Comparison of ENCODE assay signal across 7 mouse cellular contexts in genomic region chr12:73286287-73287092, GRCm38 (mm10). TPM values are rescaled to one million over a fixed set of nuclear protein-coding genes. Genes with fewer than 3 reads are reported as not detected.
DNase-seq lines count a peak whose midpoint lies in the region; ATAC-seq lines count a peak whose summit lies in the region.

Gene Trmt5 (minus strand): TSS chr12:73286710.
Gene Slc38a6 (plus strand): TSS chr12:73286779.

- DNase-seq in adrenal gland, adult (ENCODE audit: inconsistent age in 2 of 2, low spot score in 1 of 2), result peak; percentile 95 to 98
- peak; percentile 96 for DNase-seq in embryo, embryonic 10.5 days (ENCODE audit: low spot score)
- peak; percentile 92 for DNase-seq in gastrocnemius, postnatal 25 days
- DNase-seq in left cerebral cortex, postnatal 25 days (ENCODE audit: low spot score in 2 of 2), result peak; percentile 93 to 95
- DNase-seq in midbrain, embryonic 10.5 days (ENCODE audit: low spot score), result peak; percentile 95
- peak; percentile 86 for DNase-seq in right cerebral cortex, postnatal 4 days

- H3K9ac ChIP-seq in intestine, embryonic 15.5 days, result peak within 1 kb of the TSS; percentile 72

- H3K4me3 ChIP-seq in intestine, embryonic 15.5 days (replicated peaks), result peak within 1 kb of the TSS; percentile 70
- peak within 1 kb of the TSS; percentile 83 for H3K4me3 ChIP-seq in midbrain, embryonic 10.5 days

- peak within 1 kb of the TSS; percentile 54 for H3K27ac ChIP-seq in intestine, embryonic 15.5 days
- H3K27ac ChIP-seq in midbrain, embryonic 10.5 days (replicated peaks), result peak within 1 kb of the TSS; percentile 91

- no peaks in the 10 kb centered on the region for H3K36me3 ChIP-seq in intestine, embryonic 15.5 days
- peaks cover 39% of the 10 kb centered on the region for H3K36me3 ChIP-seq in midbrain, embryonic 10.5 days

- no peaks in the 10 kb centered on the region for H3K27me3 ChIP-seq in intestine, embryonic 15.5 days (replicated peaks)
- H3K27me3 ChIP-seq in midbrain, embryonic 10.5 days (ENCODE audit: low read depth, poor library complexity, severe bottlenecking), result no peaks in the 10 kb centered on the region

- 0 out of 2 replicates have a peak, but pooled peaks cover 11% of the 10 kb centered on the region for H3K4me1 ChIP-seq in intestine, embryonic 15.5 days (replicated peaks)
- peaks cover 21% of the 10 kb centered on the region for H3K4me1 ChIP-seq in midbrain, embryonic 10.5 days

- H3K4me2 ChIP-seq in intestine, embryonic 15.5 days (replicated peaks), result peak within 1 kb of the TSS; percentile 67

- intact Hi-C loops in left cerebral cortex, postnatal 25 days (cut with DNase I), result loop anchor here (2.0 kb wide), 1 partner anchor 174 kb away; the partner anchor contains the start of gene Six4

- no peaks in the 10 kb centered on the region for H3K9me3 ChIP-seq in intestine, embryonic 15.5 days
- 0 out of 2 replicates have a peak, but pooled peaks cover under 1% of the 10 kb centered on the region for H3K9me3 ChIP-seq in midbrain, embryonic 10.5 days (replicated peaks)

- peak; percentile 98 for ATAC-seq in intestine, embryonic 15.5 days

- under 1% methylated on average over 53 of the region's 53 CpGs for WGBS in intestine, embryonic 15.5 days
- under 1% methylated on average over 53 of the region's 53 CpGs for WGBS in midbrain, embryonic 10.5 days

RNA-seq across cellular contexts. Expression of gene Trmt5, which starts in this region (rescaled TPM):
- 1 to 10 TPM; 6.2 to 6.3 TPM for total RNA-seq in gastrocnemius, postnatal 25 days (2021)
- polyA plus RNA-seq in intestine, embryonic 15.5 days (2015; fragmentation: Nextera tagmentation; extraction: Ambion mirVana), result 16.5 and 16.6 TPM in 2 replicates
- total RNA-seq in left cerebral cortex, postnatal 25 days (2021), result 10 to 100 TPM; 12.3 to 14.0 TPM
- 18.6 and 22.6 TPM in 2 replicates for polyA plus RNA-seq in midbrain, embryonic 10.5 days (2016; fragmentation: Nextera tagmentation; extraction: Ambion mirVana)

RNA-seq across cellular contexts. Expression of gene Slc38a6, which starts in this region (rescaled TPM):
- total RNA-seq in gastrocnemius, postnatal 25 days (2021), result 1 to 10 TPM; 3.0 to 3.1 TPM
- polyA plus RNA-seq in intestine, embryonic 15.5 days (2015; fragmentation: Nextera tagmentation; extraction: Ambion mirVana), result 7.0 and 7.3 TPM in 2 replicates
- total RNA-seq in left cerebral cortex, postnatal 25 days (2021), result 10 to 100 TPM; 12.1 to 17.8 TPM
- polyA plus RNA-seq in midbrain, embryonic 10.5 days (2016; fragmentation: Nextera tagmentation; extraction: Ambion mirVana), result 7.0 and 9.7 TPM in 2 replicates

Comparison
In these comparisons a context has a peak if more than half of its experiments do, and no peak if none do; other contexts are left out.
1. Peak in every context shown above with its lines: DNase-seq, ATAC-seq, H3K4me3 ChIP-seq and H3K27ac ChIP-seq.